Mouse (Mus musculus): ENCODE measurements around the gene Samd8.

The Samd8 gene

GRCm38 (mm10) chr14:21750008-21750880 is at the start of gene Samd8:
TSS of gene Samd8 (plus strand) at chr14:21750531.
- peak; percentile 80 for DNase-seq (ENCODE audit: low read depth, low spot score)

- no peak for DNase-seq (ENCODE audit: low read depth, low spot score)
These were observed 47.6 kb upstream of the Samd8 start for GRCm38 (mm10) chr14:21702691-21703090.

- no peak for DNase-seq (ENCODE audit: low read depth, low spot score)
These were observed 47.1 kb upstream of the Samd8 start for GRCm38 (mm10) chr14:21703255-21703654.

GRCm38 (mm10) chr14:21705462-21705861 is 44.9 kb upstream of the Samd8 start:
- no peak for DNase-seq (ENCODE audit: low read depth, low spot score)

GRCm38 (mm10) chr14:21706759-21707571 is 43.4 kb upstream of the Samd8 start:
- DNase-seq (ENCODE audit: low read depth, low spot score): no peak

- no peak for DNase-seq (ENCODE audit: low read depth, low spot score)
These were observed 40.8 kb upstream of the Samd8 start for GRCm38 (mm10) chr14:21709545-21709944.

- DNase-seq (ENCODE audit: low read depth, low spot score): no peak
These were observed 39.1 kb upstream of the Samd8 start for GRCm38 (mm10) chr14:21711231-21711630.

GRCm38 (mm10) chr14:21714486-21714885 is 35.8 kb upstream of the Samd8 start, which contains the start of gene Dupd1:
TSS of gene Dupd1 (minus strand) at chr14:21714576.
- DNase-seq (ENCODE audit: low read depth, low spot score): no peak

- DNase-seq (ENCODE audit: low read depth, low spot score): no peak
These were observed 30.5 kb upstream of the Samd8 start for GRCm38 (mm10) chr14:21719646-21720383.

GRCm38 (mm10) chr14:21720430-21721205 is 29.7 kb upstream of the Samd8 start:
- DNase-seq (ENCODE audit: low read depth, low spot score): no peak

- DNase-seq (ENCODE audit: low read depth, low spot score): no peak
These were observed 28.2 kb upstream of the Samd8 start for GRCm38 (mm10) chr14:21722021-21722698.

- DNase-seq (ENCODE audit: low read depth, low spot score): no peak
These were observed 21.1 kb upstream of the Samd8 start for GRCm38 (mm10) chr14:21729031-21729732.

- no peak for DNase-seq (ENCODE audit: low read depth, low spot score)
These were observed 20.4 kb upstream of the Samd8 start for GRCm38 (mm10) chr14:21729936-21730335.

GRCm38 (mm10) chr14:21733131-21733905 is 17.0 kb upstream of the Samd8 start:
- DNase-seq (ENCODE audit: low read depth, low spot score): no peak

GRCm38 (mm10) chr14:21740345-21740744 is 10.0 kb upstream of the Samd8 start:
- DNase-seq (ENCODE audit: low read depth, low spot score): no peak

GRCm38 (mm10) chr14:21741314-21741713 is 9.0 kb upstream of the Samd8 start:
- DNase-seq (ENCODE audit: low read depth, low spot score): no peak

- DNase-seq (ENCODE audit: low read depth, low spot score): peak; percentile 71
These were observed 8.5 kb upstream of the Samd8 start for GRCm38 (mm10) chr14:21741786-21742185.

- no peak for DNase-seq (ENCODE audit: low read depth, low spot score)
These were observed 7.9 kb upstream of the Samd8 start for GRCm38 (mm10) chr14:21742441-21742840.

- DNase-seq (ENCODE audit: low read depth, low spot score): no peak
These were observed 6.2 kb upstream of the Samd8 start for GRCm38 (mm10) chr14:21744169-21744568.

Data from retina, adult 2 months (tissue).